Mouse (Mus musculus): ENCODE data around the gene Syt13.

- TF ChIP-seq POLR2AphosphoS5 (IDR thresholded peaks at IDR 0.05; ENCODE audit: borderline replicate concordance, low read depth, low read length) (no peak), POLR2A (IDR thresholded peaks at IDR 0.05; ENCODE audit: control insufficient read depth in 1 of 2, insufficient read depth in 1 of 2, low read depth in 1 of 2, low read length in 2 of 2, poor library complexity in 1 of 2) (no peak), ELF1 (IDR thresholded peaks at IDR 0.05; ENCODE audit: low read depth, low read length) (no peak)
Observed at GRCm38 (mm10) chr2:92883039-92883911, 31.6 kb upstream of the Syt13 start.
